Mouse (Mus musculus) lung, adult 2 months (tissue): ENCODE measurements around the gene F3.

ENCODE experiments used
- CTCF ChIP-seq: fragments of 200-500 bp; IDR thresholded peaks from 2 replicates; pipeline ENCODE4 v1.5.1; 2011; ENCODE audit warnings: mild to moderate bottlenecking, low read length, control low read depth; ENCODE audit not compliant: insufficient read depth
- POLR2A ChIP-seq: fragments of 200-500 bp; IDR thresholded peaks from 2 replicates; pipeline ENCODE4 v1.6.1; 2011; ENCODE audit warnings: low read depth, mild to moderate bottlenecking, control low read depth, low read length, borderline replicate concordance; ENCODE audit errors: extremely low read depth

DNA sequence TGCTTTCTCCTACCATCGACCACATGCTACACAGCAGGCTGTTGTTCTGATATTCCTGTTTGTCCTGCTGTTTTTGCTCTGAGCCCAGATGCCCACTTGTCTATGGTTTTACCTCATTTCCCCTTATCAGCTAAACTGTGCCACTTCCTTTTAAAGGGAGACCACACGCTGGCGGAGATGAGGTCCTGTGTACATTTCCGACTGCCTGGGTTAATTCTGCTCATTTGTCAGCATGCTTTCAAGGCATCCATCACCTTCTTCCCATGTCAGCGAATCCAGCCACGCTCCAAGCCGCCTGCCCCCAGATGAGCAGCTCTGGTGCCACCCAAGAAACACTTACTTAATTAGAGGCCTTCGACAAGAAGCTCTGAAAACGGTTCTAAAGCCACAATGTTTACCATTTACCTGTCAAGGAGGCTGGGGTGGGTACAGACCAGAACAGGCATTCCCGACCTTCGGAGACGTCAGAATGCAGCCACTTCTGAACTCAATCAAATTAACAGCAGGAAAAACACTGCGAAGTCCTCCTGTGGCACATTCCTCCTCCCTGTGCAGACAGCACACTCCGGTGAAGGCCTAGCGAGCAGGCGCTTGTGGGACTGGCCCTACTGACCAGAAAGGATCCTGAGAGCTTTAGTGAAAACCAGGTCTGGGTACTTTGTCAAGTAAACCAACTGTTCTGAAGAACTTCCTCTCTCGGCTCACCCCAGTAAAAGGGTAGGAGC lies 16.3 kb downstream of the F3 start:
- TF ChIP-seq POLR2A (no peak), CTCF (no peak)
